Mouse (Mus musculus) kidney, embryonic 14.5 days (tissue): ENCODE data around the gene Zfp108. TPM values are rescaled to one million over a fixed set of nuclear protein-coding genes. Genes with fewer than 3 reads are reported as not detected.

ENCODE experiments used
- ATAC-seq: fragments of 200-750 bp; cut with Nextera tagmentation; 2 replicates; pipeline ENCODE4 v1.8.0; 2017; ENCODE audit warnings: moderate number of reproducible peaks, mild to moderate bottlenecking, moderate TSS enrichment, moderate library complexity; ENCODE audit not compliant: low FRiP score, low TSS enrichment
- H3K27ac ChIP-seq: fragments of 300-500 bp; sonication (generic); 2 replicates; pipeline ENCODE4 v1.5.1; 2014; ENCODE audit warnings: low read depth, mild to moderate bottlenecking, low read length, moderate library complexity, mixed read lengths
- H3K27me3 ChIP-seq: fragments of 300-500 bp; sonication (generic); 2 replicates; pipeline ENCODE4 v1.6.1; 2014; ENCODE audit warnings: mild to moderate bottlenecking, low read length; ENCODE audit not compliant: control insufficient read depth, insufficient read depth
- H3K36me3 ChIP-seq: fragments of 300-500 bp; sonication (generic); 2 replicates; pipeline ENCODE4 v1.6.1; 2014; ENCODE audit warnings: low read length, mixed read lengths; ENCODE audit not compliant: control insufficient read depth, insufficient read depth
- H3K4me1 ChIP-seq: fragments of 300-500 bp; sonication (generic); 2 replicates; pipeline ENCODE4 v1.6.1; 2014; ENCODE audit warnings: low read length, mixed read lengths; ENCODE audit not compliant: control insufficient read depth, insufficient read depth
- H3K4me2 ChIP-seq: fragments of 300-500 bp; sonication (generic); replicated peaks from 2 replicates; pipeline ENCODE4 v1.6.1; 2014; ENCODE audit warnings: low read depth, mild to moderate bottlenecking, low read length
- H3K4me3 ChIP-seq: fragments of 300-500 bp; sonication (generic); 2 replicates; pipeline ENCODE4 v1.5.1; 2014; ENCODE audit warnings: mild to moderate bottlenecking, low read length
- H3K9ac ChIP-seq: fragments of 300-500 bp; sonication (generic); 2 replicates; pipeline ENCODE4 v1.6.1; 2014; ENCODE audit warnings: low read depth, mild to moderate bottlenecking, low read length, moderate library complexity
- H3K9me3 ChIP-seq: fragments of 300-500 bp; sonication (generic); 2 replicates; pipeline ENCODE4 v1.6.1; 2016; ENCODE audit warnings: low read length; ENCODE audit not compliant: control insufficient read depth
- WGBS: fragments of 180-500 bp; shearing (Covaris S2); extraction: QIAGEN DNeasy Blood & Tissue Kit; methylation state at CpG from one replicate; pipeline ENCODE4 v1.1.7; 2014; 5-methylcytosine and 5-hydroxymethylcytosine counted together
- polyA plus RNA-seq: library from polyadenylated mRNA; unstranded; fragments of >200 nt; fragmentation: Nextera tagmentation; extraction: Ambion mirVana; gene quantifications from 2 replicates; pipeline ENCODE4 v1.2.1, GENCODE M21; 2014

Gene Zfp108
- 1.6 and 3.5 TPM in 2 replicates for polyA plus RNA-seq

DNA sequence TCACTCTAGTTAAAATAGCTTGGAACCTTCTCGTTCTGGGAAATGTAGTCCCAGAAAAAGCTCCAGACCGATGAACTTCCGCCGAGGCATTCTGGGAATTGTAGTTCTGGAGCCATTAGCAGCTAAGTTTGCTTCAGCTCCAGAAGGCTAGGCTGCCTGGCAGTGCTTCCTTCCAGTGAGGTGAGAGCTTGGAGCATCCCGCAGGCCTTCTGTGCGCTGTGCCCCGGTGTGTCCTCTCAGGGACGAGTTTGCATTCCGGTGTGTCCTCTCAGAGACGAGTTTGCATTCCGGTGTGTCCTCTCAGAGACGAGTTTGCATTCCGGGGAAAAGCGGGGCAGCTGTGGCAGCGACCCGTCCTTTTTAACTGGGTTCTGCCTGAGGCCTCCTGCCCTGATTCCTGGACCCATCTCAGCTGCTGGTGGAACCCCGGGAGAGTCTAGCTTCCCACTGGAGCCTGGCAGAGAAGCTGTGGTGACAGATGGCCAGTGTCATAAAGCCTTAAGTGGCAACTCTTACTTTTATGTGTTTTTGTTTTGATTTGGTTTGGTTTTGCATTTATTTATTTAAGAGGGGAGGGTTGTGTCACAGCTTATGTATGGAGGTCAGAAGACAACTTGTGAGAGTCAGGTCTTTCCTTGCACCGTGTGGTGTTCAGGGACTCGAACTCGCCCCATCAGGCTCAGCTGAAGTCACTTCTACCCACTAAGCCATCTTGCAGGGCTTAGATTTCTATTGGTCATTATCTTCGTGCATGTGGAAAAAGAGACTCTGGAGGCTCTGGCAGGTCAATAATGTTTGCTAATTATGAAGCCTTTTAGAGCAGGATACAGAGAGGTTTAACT, at the start of gene Zfp108:
Gene Zfp108, plus strand, starts transcription at position 162 of the 842 bp plus-strand sequence.
- H3K9ac ChIP-seq, result peak within 1 kb of the TSS; percentile 66
- H3K4me3 ChIP-seq, result peak within 1 kb of the TSS; percentile 55
- no peaks in the 10 kb centered on the region; the same call in 1 of the 2 replicates for H3K4me1 ChIP-seq
- ATAC-seq, result peak; percentile 89
- no peaks in the 10 kb centered on the region for H3K27me3 ChIP-seq
- WGBS, result 20% methylated on average over 21 of the region's 21 CpGs
- H3K36me3 ChIP-seq, result no peaks in the 10 kb centered on the region; the same call in 1 of the 2 replicates
- H3K9me3 ChIP-seq, result no peaks in the 10 kb centered on the region
- H3K4me2 ChIP-seq, result peak within 1 kb of the TSS; percentile 67
- no peak within 1 kb of the TSS for H3K27ac ChIP-seq

GRCm38 (mm10) chr7:24207488-24208261, 46.9 kb upstream of the Zfp108 start:
- peak overlapping the region; percentile 63; the same call in 1 of the 2 replicates for H3K27ac ChIP-seq
- peaks cover 23% of the 10 kb centered on the region for H3K36me3 ChIP-seq
- no peaks in the 10 kb centered on the region for H3K9me3 ChIP-seq
- peak overlapping the region; percentile 41 for H3K4me2 ChIP-seq
- H3K27me3 ChIP-seq, result no peaks in the 10 kb centered on the region
- WGBS, result 11% methylated on average over 24 of the region's 24 CpGs
- ATAC-seq, result peak; percentile 93
- H3K4me3 ChIP-seq, result peak overlapping the region; percentile 63
- H3K9ac ChIP-seq, result peak overlapping the region; percentile 82
- H3K4me1 ChIP-seq, result no peaks in the 10 kb centered on the region

DNA sequence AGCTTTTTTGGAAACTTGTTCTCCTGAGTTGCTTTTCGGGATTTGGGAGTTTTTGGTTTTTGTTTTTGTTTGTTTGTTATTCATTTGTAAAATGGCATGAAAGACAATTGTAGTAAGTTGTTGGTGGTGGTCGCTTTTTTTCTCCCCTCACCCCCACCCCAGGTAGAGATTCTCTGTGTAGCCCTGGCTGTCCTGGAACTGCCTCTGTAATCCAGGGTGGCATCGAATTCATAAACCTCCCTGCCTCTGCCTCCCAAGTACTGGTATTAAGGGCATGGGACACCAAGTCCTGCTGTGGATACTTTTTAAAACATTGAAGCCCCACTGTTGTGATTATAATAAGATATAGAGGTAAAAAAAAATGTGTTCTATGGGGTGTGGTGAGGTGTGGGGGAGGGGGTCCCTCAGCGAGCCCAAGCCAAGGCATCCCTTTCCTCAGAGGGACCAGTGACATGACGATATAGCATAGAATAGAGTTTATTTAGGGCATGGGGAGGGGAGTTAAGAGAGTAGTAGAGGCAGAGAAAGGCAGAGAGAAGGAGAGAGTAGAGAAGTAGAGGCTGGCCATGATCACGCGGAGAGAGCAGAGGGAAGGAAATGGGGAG, 46.2 kb upstream of the Zfp108 start:
- Histone ChIP-seq H3K4me2 (peak overlapping the region; percentile 41), H3K9me3 (no peaks in the 10 kb centered on the region), H3K27ac (no peak overlapping the region), H3K9ac (no peak overlapping the region; the same call in 1 of the 2 replicates), H3K4me1 (no peaks in the 10 kb centered on the region), H3K27me3 (no peaks in the 10 kb centered on the region), H3K4me3 (peak overlapping the region; percentile 63), H3K36me3 (peaks cover 19% of the 10 kb centered on the region)
- 62% methylated on average over 7 of the region's 7 CpGs for WGBS
- ATAC-seq, result peak; percentile 65; the same call in 1 of the 2 replicates

- Histone ChIP-seq H3K9ac (no peak overlapping the region), H3K9me3 (no peaks in the 10 kb centered on the region), H3K4me1 (no peaks in the 10 kb centered on the region), H3K36me3 (peaks cover 5% of the 10 kb centered on the region), H3K4me2 (no peak overlapping the region), H3K27ac (no peak overlapping the region), H3K27me3 (no peaks in the 10 kb centered on the region), H3K4me3 (no peak overlapping the region)
- ATAC-seq, result no peak
- WGBS, result 68% methylated on average over 2 of the region's 2 CpGs
These were observed 44.3 kb upstream of the Zfp108 start for GRCm38 (mm10) chr7:24210296-24210695.

DNA sequence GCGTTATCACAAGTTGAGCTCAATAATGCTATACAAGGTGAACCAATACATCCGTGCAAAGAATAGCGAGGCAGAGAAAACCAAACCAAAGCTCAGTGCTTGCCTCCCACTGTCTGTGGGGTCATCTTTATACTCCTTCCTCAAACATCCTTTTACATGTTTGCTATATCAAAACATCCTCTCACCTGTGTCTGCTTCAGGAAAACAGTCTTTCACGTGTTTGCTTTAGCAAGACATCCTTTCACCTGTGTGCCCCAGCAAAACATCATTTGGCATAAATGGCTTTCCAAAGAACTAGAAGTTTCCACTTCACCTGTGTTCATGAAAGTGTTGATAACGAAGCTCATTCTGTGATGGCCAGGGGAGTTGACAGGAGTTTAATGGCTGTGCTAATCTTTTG, 43.3 kb upstream of the Zfp108 start, which contains the start of gene Zfp111:
Gene Zfp111, minus strand, starts transcription at position 101 of the 400 bp plus-strand sequence.
- H3K9me3 ChIP-seq, result no peaks in the 10 kb centered on the region
- ATAC-seq, result no peak
- WGBS, result 85% methylated on average over 5 of the region's 5 CpGs
- H3K36me3 ChIP-seq, result no peaks in the 10 kb centered on the region
- no peak within 1 kb of the TSS for H3K9ac ChIP-seq
- no peak within 1 kb of the TSS for H3K4me3 ChIP-seq
- no peaks in the 10 kb centered on the region for H3K27me3 ChIP-seq
- no peak within 1 kb of the TSS for H3K4me2 ChIP-seq
- H3K27ac ChIP-seq, result no peak within 1 kb of the TSS
- H3K4me1 ChIP-seq, result no peaks in the 10 kb centered on the region

DNA sequence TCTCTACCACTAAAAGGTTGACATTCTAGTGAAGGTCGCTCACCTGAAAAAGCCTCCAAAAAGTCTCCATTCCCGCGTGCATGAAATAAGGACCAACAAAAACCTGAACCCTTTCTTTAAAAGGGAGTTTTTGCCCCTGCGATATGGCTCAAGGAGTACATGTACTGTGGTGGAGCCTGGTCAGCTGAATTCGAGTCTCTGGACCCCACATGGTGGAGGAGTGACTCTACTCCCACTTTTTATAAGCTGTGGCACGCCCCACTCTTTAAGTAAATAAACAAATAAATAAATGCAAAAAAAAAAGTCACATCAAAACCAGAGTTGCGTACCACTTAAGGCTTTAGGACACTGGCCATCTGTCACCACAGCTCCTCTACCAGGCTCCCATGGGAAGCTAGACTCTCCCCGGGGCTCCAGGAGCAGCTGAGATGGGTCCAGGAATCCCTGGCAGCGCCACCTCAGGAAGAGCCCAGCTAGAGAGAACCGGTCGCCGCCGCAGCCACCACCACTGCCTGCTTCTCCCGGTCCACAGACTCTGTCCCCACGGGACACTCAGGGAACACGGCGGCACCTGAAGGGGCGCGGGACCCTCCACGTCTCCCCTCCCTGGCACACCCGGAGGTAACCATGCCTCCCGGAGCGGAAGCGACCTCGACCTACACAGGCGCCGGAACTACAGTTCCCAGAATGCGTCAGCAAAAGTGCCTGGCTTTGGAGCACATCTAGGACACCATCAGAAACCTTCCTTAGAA, 17.4 kb upstream of the Zfp108 start, which contains the start of gene Zfp109:
Gene Zfp109, minus strand, starts transcription at position 521 of the 752 bp plus-strand sequence.
- H3K27ac ChIP-seq, result no peak within 1 kb of the TSS
- 5% methylated on average over 28 of the region's 28 CpGs for WGBS
- H3K27me3 ChIP-seq, result no peaks in the 10 kb centered on the region
- peak within 1 kb of the TSS; percentile 67 for H3K4me2 ChIP-seq
- no peaks in the 10 kb centered on the region for H3K9me3 ChIP-seq
- peak within 1 kb of the TSS; percentile 80 for H3K4me3 ChIP-seq
- H3K36me3 ChIP-seq, result no peaks in the 10 kb centered on the region
- H3K4me1 ChIP-seq, result no peaks in the 10 kb centered on the region
- peak; percentile 91 for ATAC-seq
- H3K9ac ChIP-seq, result peak within 1 kb of the TSS; percentile 68

GRCm38 (mm10) chr7:24253779-24254615, 597 bp upstream of the Zfp108 start:
- H3K4me3 ChIP-seq, result peak overlapping the region; percentile 55
- H3K4me2 ChIP-seq, result peak overlapping the region; percentile 67
- H3K27ac ChIP-seq, result no peak overlapping the region
- no peaks in the 10 kb centered on the region for H3K9me3 ChIP-seq
- peak; percentile 62 for ATAC-seq
- no peaks in the 10 kb centered on the region for H3K36me3 ChIP-seq
- no peak overlapping the region for H3K9ac ChIP-seq
- H3K4me1 ChIP-seq, result no peaks in the 10 kb centered on the region; the same call in 1 of the 2 replicates
- 67% methylated on average over 9 of the region's 9 CpGs for WGBS
- no peaks in the 10 kb centered on the region for H3K27me3 ChIP-seq
